Mouse (Mus musculus): Measurements from ENCODE around the gene Trrap.
"Not testable (repeated sequence)": the region's sequence is repeated elsewhere in the genome, so short reads cannot be mapped to it uniquely, and the experiment has no call there.

Gene Trrap

GRCm38 (mm10) chr5:144767106-144767798, at the start of gene Trrap:
Gene Trrap, plus strand, starts transcription at chr5:144767732.
- DNase-seq (ENCODE audit: low read depth): not testable (repeated sequence)

- DNase-seq (ENCODE audit: low read depth): no peak
These were observed 47.8 kb upstream of the Trrap start for GRCm38 (mm10) chr5:144719781-144720180.

- DNase-seq (ENCODE audit: low read depth): no peak
These were observed 47.3 kb upstream of the Trrap start for GRCm38 (mm10) chr5:144720281-144720680.

- no peak for DNase-seq (ENCODE audit: low read depth)
These were observed 42.6 kb upstream of the Trrap start for GRCm38 (mm10) chr5:144724926-144725325.

GRCm38 (mm10) chr5:144725554-144725953, 42.0 kb upstream of the Trrap start:
- DNase-seq (ENCODE audit: low read depth): no peak

GRCm38 (mm10) chr5:144727119-144727518, 40.4 kb upstream of the Trrap start:
- DNase-seq (ENCODE audit: low read depth): peak; percentile 8

GRCm38 (mm10) chr5:144728237-144728636, 39.3 kb upstream of the Trrap start:
- DNase-seq (ENCODE audit: low read depth): no peak

GRCm38 (mm10) chr5:144729216-144729615, 38.3 kb upstream of the Trrap start:
- no peak for DNase-seq (ENCODE audit: low read depth)

- peak; percentile 14 for DNase-seq (ENCODE audit: low read depth)
These were observed 33.6 kb upstream of the Trrap start for GRCm38 (mm10) chr5:144733953-144734352.

- peak; percentile 17 for DNase-seq (ENCODE audit: low read depth)
These were observed 32.6 kb upstream of the Trrap start for GRCm38 (mm10) chr5:144734949-144735348.

- no peak for DNase-seq (ENCODE audit: low read depth)
These were observed 30.4 kb upstream of the Trrap start for GRCm38 (mm10) chr5:144737101-144737500.

- no peak for DNase-seq (ENCODE audit: low read depth)
These were observed 15.1 kb upstream of the Trrap start for GRCm38 (mm10) chr5:144752432-144752831.

- no peak for DNase-seq (ENCODE audit: low read depth)
These were observed 14.5 kb upstream of the Trrap start for GRCm38 (mm10) chr5:144753041-144753440.

GRCm38 (mm10) chr5:144755191-144755590, 12.3 kb upstream of the Trrap start:
- no peak for DNase-seq (ENCODE audit: low read depth)

GRCm38 (mm10) chr5:144757402-144757801, 10.1 kb upstream of the Trrap start:
- DNase-seq (ENCODE audit: low read depth): no peak

- DNase-seq (ENCODE audit: low read depth): no peak
These were observed 9.1 kb upstream of the Trrap start for GRCm38 (mm10) chr5:144758422-144758821.

- DNase-seq (ENCODE audit: low read depth): no peak
These were observed 6.2 kb upstream of the Trrap start, which contains the start of gene Tmem130 for GRCm38 (mm10) chr5:144761161-144761868. Gene Tmem130, minus strand, starts transcription at chr5:144761818.

GRCm38 (mm10) chr5:144766026-144766425, 1.5 kb upstream of the Trrap start:
- DNase-seq (ENCODE audit: low read depth): no peak

- no peak for DNase-seq (ENCODE audit: low read depth)
These were observed 886 bp upstream of the Trrap start for GRCm38 (mm10) chr5:144766646-144767045.

GRCm38 (mm10) chr5:144767911-144768841, 644 bp downstream of the Trrap start:
- peak; percentile 69 for DNase-seq (ENCODE audit: low read depth)

- peak; percentile 23 for DNase-seq (ENCODE audit: low read depth)
These were observed 1.5 kb downstream of the Trrap start for GRCm38 (mm10) chr5:144769067-144769482.

GRCm38 (mm10) chr5:144773231-144773630, 5.7 kb downstream of the Trrap start:
- DNase-seq (ENCODE audit: low read depth): no peak

All from c-Kit-positive CD71-positive TER-119-negative erythroid progenitor cells, embryonic 14.5 days (primary cell).